Mouse (Mus musculus) megakaryocyte progenitor cell, adult 5-6 weeks (primary cell): ENCODE measurements at regions not wholly inside any gene's neighbourhood (a gene's known extent, or its start where the extent isn't known, plus 50 kb on each side); places are given as distances from the start of the nearest gene placed in this dataset.
"Not testable (repeated sequence)": the region's sequence is repeated elsewhere in the genome, so short reads cannot be mapped to it uniquely, and the experiment has no call there.

Source experiments
- ATAC-seq: replicated peaks from 2 replicates; pipeline ENCODE4 v1.8.0; 2016; ENCODE audit warnings: mild to moderate bottlenecking, moderate TSS enrichment, inconsistent platforms; ENCODE audit not compliant: poor library complexity

DNA sequence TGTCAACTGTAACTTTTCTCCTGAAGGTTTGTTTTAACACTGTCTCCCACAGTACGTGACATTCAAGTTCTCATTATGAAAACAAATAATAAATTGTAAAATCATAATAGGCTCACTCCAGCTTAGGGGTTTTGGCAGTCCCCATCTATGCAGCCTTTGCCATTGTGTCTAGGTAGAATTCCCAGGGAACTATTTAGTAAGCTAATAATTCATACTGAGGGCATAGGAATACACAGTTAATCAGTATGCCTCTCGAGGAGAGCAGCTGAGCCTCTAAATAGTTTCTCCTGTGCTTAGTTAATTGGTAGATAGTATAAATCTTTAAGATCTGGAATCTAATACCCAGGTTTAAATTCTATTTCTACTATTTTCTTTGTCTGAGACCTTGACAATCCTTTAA, 191.7 kb downstream of the Tprg start:
- ATAC-seq: no peak

DNA sequence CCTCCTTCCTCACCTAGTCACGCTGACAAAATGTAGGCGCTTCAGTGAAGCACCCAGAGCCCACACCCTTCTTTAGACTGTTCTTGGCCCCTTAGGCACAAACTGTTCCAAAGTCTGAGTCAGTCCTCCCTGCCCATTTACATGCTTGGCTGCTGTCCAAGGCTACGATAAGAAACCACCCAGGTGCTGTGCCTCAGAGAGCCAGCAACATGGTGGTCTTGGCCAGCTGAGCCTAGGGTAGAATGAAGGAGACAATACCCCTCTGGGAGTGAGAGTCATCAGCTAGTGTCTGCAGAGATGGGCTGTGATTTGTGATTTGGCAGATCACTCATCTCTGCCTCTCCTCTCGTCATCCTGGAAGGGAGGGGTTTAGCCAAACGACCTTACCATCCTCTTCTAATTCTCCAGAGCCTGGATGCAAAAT, 197.2 kb downstream of the Tprg start:
- no peak for ATAC-seq

DNA sequence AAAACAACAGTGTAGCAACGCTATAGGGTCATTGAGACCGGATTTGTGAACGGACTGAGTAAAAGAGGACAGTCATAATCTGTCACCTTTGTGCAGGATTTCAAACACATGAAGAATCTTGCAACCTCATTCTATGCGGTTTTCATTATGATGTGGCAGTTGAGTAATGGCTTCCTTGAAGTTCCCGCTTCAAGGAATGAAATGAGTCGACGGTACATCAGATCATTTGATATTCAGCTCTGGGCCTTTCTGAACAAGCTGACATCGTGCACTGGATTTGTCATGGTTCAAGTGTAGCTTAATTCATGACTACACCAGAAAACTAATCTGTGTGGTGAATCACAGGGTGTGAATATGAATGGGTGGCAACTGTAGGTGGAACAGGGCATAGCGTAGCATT, 198.4 kb downstream of the Tprg start:
- ATAC-seq: no peak

- 0 out of 2 replicates have a peak, but pooled peaks have one; percentile 6 for ATAC-seq
These were observed 197.0 kb upstream of the Trp63 start for GRCm38 (mm10) chr16:25486477-25487094.

- ATAC-seq: no peak
These were observed 192.7 kb upstream of the Trp63 start for GRCm38 (mm10) chr16:25490847-25491246.

- no peak for ATAC-seq
These were observed 189.4 kb upstream of the Trp63 start for GRCm38 (mm10) chr16:25494153-25494552.

DNA sequence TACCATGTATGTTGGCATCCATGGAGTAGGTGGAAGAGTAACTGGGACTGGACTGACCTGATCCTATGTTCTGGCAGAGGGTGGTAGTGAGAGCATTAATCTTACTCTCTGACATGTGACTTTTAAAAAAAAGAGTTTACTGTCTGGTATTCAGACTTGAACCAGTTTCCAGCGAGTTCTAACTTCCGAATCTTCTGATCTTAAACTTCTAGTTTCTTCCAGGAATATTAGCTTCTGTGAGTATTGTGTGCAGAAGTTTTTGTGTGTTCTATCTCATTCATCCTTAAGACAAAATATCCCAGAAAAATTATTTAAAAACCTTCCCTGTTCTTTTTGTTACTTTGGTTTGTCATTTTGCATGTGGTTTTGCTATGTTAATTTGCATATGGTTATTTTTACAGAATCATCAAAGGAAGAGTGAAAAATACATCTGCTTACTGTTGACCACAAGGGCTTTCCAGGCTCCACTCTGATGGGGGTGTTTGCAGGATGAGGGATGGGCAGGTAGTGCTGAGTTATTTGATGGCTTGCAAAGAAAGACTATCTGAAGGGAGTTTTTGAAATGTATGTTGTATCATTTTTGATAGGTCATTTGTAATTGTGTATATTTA, 187.9 kb upstream of the Trp63 start:
- no peak for ATAC-seq

DNA sequence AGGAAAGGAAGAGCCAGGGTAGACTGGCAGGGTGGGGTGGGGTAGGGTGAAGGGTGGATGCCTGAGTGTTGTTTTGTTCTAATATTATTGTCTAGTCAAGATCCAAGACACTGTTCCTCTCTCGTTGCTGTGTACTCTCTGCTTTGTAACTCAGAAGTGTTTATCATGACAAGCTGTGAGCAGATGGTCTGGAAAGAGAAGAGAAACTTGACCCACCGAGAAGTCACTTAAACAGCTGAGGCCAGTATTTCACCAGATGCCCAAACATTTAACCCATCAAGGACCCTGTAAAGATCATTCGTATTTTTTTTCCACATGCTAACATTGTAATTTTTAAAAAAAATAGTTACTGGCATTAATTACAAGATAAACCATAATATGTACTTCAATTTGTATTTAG, 178.7 kb upstream of the Trp63 start:
- no peak for ATAC-seq

- ATAC-seq: no peak
These were observed 166.3 kb upstream of the Trp63 start for GRCm38 (mm10) chr16:25517114-25517868.

DNA sequence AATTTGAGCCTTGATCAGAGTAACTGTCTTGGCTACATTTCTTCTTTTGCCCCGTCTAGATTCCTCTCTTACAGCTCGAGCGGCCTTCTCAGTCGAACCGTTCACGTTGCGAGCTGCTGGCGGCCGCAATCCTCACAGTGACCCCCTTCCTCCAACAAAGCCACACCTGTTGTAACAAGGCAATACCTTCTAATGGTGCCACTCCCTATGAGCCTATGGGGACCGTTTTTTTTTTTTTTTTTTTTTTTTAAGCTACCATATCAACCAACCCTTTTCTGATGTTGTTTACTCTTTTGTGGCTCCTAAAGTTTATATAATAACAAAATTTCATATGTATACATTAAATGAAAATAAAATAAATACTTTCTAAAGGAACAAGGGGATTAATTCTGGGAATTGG, 160.4 kb upstream of the Trp63 start:
- not testable (repeated sequence) for ATAC-seq

DNA sequence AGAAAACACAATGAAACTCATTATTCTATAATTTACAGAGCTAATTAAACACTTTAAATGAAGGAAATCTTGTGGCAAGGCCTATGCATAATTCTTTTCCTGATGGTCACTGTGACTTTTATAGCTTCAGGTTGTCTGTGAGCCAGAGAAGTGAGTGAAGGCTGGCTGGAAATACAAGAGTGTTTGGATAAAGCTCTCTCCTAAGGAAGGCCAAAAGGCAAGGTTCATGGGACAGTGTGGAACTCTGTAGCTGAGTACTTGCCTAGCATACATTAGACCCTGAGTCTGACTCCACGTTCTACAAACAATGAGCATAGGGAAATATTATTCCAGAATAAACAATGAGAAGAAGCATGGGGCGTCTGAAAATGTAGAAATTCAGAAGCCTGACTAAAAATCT, 159.9 kb upstream of the Trp63 start:
- ATAC-seq: no peak

GRCm38 (mm10) chr16:25527850-25528249, 155.7 kb upstream of the Trp63 start:
- ATAC-seq: peak; percentile 77

DNA sequence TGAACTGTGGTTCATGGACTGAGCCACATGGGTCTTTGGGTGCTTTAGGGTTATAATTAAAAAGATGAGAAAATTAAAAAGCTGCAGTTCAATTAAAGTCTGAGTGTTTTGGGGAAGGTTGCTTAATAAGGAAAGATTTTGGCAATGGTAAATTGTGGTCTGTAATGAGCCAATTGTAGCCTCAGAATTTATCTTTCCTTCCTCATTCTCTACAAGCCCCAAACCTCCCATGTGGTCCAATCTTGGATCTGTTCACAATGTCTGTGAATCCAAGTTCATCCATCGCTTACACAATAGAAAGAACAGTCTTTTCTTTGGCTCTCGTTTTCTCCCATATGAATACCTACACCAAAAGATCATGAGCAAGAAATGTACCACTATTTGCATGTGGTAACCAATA, 155.2 kb upstream of the Trp63 start:
- peak; percentile 79 for ATAC-seq

DNA sequence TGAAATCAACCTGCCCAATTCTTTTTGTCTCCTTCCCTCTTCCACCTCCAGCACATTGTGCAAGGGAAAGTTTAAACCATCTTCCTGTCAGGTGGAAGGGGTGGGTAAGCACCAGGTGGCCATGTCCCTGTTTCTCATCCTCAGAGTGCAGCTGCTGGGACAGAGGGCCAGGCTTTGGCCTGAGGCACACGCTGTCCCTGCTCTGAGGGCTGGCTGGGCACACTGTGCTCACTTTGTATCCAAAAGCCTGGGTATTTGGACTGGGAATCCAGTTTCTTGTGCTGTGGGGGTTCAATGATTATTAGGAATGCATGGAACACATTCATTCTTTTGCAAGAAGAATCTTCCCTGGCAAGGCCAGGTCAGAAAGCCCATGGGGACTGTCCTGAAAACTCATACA, 153.9 kb upstream of the Trp63 start:
- peak; percentile 32; the same call in 1 of the 2 replicates for ATAC-seq

DNA sequence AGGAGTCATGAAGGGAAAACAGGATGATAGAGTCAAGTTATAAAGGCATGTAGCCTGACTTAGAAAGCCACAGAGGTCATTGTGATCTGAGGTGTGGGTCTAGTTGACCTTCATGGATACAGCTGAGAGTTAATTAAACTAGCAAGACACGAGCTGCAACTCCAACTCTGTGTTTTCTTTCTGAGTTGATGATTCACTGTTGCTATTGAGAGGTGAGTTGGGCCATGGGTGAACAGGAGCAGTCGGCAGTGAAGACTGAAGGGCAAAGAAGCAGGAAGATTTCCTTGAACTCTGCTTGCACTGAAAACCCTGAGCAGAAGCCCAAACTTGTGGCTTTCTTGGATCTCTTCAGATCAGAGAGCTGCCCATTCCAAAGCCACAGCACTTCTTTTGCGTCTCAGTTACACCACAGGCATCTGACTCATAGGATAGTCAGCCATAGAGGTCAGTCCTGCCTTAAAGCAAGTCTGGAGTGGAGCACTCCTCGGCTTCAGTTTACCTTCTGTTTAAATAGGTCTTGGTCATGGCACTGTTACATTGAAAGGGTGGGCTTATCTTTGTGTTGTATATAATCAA, 151.7 kb upstream of the Trp63 start:
- no peak for ATAC-seq

GRCm38 (mm10) chr16:25532519-25533205, 150.9 kb upstream of the Trp63 start:
- no peak for ATAC-seq

GRCm38 (mm10) chr16:25533206-25533580, 150.4 kb upstream of the Trp63 start:
- ATAC-seq: no peak

DNA sequence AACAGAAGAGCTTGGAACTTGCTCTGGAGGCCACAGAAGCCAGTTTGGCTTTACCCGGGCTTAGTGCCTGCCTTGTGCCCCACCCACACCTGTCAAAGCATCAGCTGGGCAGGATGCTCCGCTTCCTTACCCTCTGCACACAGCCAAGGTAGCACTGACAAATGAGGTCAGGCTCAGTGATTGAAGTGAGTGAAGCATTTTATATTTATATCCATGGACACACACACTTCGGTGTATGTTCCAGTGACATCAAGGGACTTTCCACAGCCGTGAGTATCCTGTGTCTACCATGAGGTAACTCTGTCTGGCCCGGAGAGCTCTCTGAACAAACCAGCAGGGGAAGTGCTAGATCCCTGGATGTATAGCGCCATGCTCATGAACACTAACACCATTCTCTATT, 147.0 kb upstream of the Trp63 start:
- no peak for ATAC-seq

GRCm38 (mm10) chr16:25549542-25550110, 133.9 kb upstream of the Trp63 start:
- ATAC-seq: 0 out of 2 replicates have a peak, but pooled peaks have one; percentile 26

DNA sequence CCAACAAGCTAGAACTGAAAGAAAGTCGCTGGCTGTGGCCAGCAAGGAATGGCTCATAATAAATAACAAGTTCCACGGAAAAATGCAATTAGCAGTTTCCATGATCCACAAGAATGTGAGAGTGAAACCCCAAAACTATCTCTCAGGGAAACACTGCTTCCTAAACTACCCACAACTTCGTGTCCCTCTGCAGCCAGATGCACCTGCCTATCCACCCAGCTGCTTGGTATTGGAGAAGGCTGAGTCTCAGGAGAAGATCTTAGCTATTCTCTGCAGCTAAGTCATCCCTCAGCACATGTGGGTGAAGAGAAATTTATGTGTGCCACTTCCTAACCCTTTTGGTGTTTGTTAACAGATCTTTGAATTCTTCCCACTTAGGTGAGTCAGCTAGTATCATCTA, 126.4 kb upstream of the Trp63 start:
- no peak for ATAC-seq

DNA sequence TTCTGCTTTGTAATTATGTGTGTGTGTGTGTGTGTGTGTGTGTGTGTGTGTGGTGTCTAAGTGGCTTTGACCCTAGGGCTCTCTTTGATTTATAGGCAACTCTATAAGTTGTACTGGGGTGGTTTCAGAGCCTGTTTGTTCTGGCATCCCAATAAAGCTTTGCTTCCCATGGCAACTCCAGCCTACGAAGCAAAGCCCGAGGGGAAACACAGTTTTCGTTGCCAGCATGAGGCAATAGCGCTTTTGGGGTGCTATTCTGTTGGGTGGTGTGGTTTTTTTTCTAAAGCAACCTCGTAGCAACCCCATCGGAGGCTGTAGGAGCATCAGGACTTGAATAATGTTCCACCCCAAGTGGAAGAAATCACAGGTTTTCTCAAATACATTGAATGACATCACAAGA, 103.3 kb upstream of the Trp63 start:
- ATAC-seq: no peak
